Mouse (Mus musculus): ENCODE data around the gene Ddc.

Gene Ddc

GRCm38 (mm10) chr11:11822181-11823095 is 75.5 kb downstream of the Ddc start:
- no peaks in the 10 kb centered on the region for H3K27me3 ChIP-seq (ENCODE audit: control insufficient read depth, insufficient read depth, low read length, poor library complexity, severe bottlenecking)
- no peaks in the 10 kb centered on the region for H3K36me3 ChIP-seq (ENCODE audit: control insufficient read depth, insufficient read depth, low read length, poor library complexity, severe bottlenecking)
- no peak for DNase-seq (ENCODE audit: low read depth, low spot score)

DNA sequence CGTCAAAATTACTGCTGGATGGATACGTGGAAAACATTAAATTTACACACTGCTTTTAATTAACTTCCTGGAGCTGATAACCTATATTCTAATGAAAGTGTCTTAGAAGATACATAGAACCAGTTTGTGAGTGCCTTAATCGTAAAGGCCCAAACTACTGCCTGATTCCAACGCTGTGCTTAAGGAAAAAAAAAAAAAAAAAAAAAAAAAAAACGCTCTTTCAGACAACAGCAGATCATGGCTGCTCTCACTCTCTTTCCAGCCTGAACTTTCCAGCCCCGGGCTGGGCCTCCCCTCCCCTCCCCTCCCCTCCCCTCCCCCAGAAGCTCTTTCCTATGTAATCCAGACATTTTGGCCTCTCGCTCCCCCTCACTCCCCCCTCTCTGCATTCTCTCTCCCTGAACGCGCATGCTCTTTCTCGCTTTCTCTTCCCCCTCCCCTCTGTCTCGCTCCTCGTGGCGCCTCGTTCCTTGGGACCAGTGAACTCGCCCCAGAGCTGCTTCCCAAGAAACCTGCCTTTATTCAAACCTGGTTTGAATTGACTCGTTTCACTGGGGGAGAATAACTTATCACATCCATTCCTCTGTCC is 76.5 kb downstream of the Ddc start:
- DNase-seq (ENCODE audit: low read depth, low spot score): no peak
- H3K36me3 ChIP-seq (ENCODE audit: control insufficient read depth, insufficient read depth, low read length, poor library complexity, severe bottlenecking): no peaks in the 10 kb centered on the region
- no peaks in the 10 kb centered on the region for H3K27me3 ChIP-seq (ENCODE audit: control insufficient read depth, insufficient read depth, low read length, poor library complexity, severe bottlenecking)

- Histone ChIP-seq H3K36me3 (ENCODE audit: control insufficient read depth, insufficient read depth, low read length, poor library complexity, severe bottlenecking) (no peaks in the 10 kb centered on the region), H3K27me3 (ENCODE audit: control insufficient read depth, insufficient read depth, low read length, poor library complexity, severe bottlenecking) (no peaks in the 10 kb centered on the region)
- no peak for DNase-seq (ENCODE audit: low read depth, low spot score)
Observed at GRCm38 (mm10) chr11:11820737-11821136, 77.2 kb downstream of the Ddc start.

- Histone ChIP-seq H3K36me3 (ENCODE audit: control insufficient read depth, insufficient read depth, low read length, poor library complexity, severe bottlenecking) (no peaks in the 10 kb centered on the region), H3K27me3 (ENCODE audit: control insufficient read depth, insufficient read depth, low read length, poor library complexity, severe bottlenecking) (no peaks in the 10 kb centered on the region)
- DNase-seq (ENCODE audit: low read depth, low spot score): peak; percentile 89
Observed at GRCm38 (mm10) chr11:11820251-11820650, 77.7 kb downstream of the Ddc start.

DNA sequence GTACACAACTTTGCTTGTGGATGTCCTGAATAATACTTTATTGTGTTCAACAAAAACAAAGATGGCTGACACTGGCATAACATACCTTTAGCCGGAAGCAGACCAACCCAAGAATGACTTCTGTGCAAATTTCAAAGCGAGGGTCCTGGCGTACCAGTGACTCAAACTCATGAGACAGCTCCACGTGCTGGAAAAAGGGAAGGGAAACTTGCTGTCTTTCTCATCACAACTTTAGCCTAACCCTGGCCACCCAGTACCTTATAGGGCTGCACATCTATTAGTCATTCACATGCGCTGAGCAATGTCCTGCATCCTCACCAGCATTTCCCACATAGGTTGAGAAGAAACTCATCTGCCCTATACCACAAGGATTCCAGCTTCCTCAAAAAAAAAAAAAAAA is 78.7 kb downstream of the Ddc start:
- Histone ChIP-seq H3K36me3 (ENCODE audit: control insufficient read depth, insufficient read depth, low read length, poor library complexity, severe bottlenecking) (no peaks in the 10 kb centered on the region), H3K27me3 (ENCODE audit: control insufficient read depth, insufficient read depth, low read length, poor library complexity, severe bottlenecking) (no peaks in the 10 kb centered on the region)
- DNase-seq (ENCODE audit: low read depth, low spot score): no peak

DNA sequence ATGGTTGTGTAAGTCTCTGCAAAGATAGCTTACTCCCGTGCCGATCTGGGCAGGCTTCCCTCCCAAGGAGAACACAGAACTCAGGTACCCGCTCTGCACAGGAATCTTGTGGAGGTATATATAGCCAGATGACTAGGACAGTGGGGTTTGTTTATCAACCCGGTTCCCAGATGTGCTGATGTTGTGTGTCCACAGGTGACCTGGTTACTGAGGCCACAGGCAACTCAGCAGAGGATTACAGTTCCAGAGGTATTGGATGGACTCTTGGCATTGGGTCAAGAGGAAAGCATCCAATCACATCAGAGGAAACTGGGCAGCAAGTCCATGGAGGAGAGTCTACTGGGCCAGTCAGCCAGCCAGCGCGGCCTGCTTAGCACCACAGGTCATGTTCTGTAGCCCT is 79.1 kb downstream of the Ddc start:
- no peaks in the 10 kb centered on the region for H3K36me3 ChIP-seq (ENCODE audit: control insufficient read depth, insufficient read depth, low read length, poor library complexity, severe bottlenecking)
- H3K27me3 ChIP-seq (ENCODE audit: control insufficient read depth, insufficient read depth, low read length, poor library complexity, severe bottlenecking): no peaks in the 10 kb centered on the region
- no peak for DNase-seq (ENCODE audit: low read depth, low spot score)

DNA sequence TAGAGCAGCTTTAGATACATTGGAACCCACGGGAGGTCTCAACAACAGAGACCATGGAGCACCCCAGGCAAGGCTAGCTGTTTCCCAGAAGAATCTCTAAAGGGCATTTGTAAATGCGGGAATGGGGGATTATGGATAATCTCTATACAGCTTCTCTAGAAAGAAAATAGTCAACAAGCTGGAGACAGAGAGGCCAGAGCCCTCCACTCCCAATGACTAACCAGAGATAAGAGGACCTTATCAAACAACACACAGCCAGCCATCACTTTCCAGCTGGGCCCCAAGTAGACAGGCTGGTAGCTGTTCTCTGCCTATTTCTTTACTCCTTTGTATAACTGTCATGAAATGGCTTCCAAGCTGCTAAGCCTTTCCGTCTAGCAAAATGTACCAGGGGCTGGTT is 82.2 kb downstream of the Ddc start:
- no peak for DNase-seq (ENCODE audit: low read depth, low spot score)
- Histone ChIP-seq H3K27me3 (ENCODE audit: control insufficient read depth, insufficient read depth, low read length, poor library complexity, severe bottlenecking) (no peaks in the 10 kb centered on the region), H3K36me3 (ENCODE audit: control insufficient read depth, insufficient read depth, low read length, poor library complexity, severe bottlenecking) (no peaks in the 10 kb centered on the region)

GRCm38 (mm10) chr11:11811906-11812480 is 86.0 kb downstream of the Ddc start:
- no peaks in the 10 kb centered on the region for H3K36me3 ChIP-seq (ENCODE audit: control insufficient read depth, insufficient read depth, low read length, poor library complexity, severe bottlenecking)
- peak; percentile 83 for DNase-seq (ENCODE audit: low read depth, low spot score)

GRCm38 (mm10) chr11:11809404-11810175 is 88.4 kb downstream of the Ddc start:
- H3K36me3 ChIP-seq (ENCODE audit: control insufficient read depth, insufficient read depth, low read length, poor library complexity, severe bottlenecking): no peaks in the 10 kb centered on the region
- no peak for DNase-seq (ENCODE audit: low read depth, low spot score)
- H3K27me3 ChIP-seq (ENCODE audit: control insufficient read depth, insufficient read depth, low read length, poor library complexity, severe bottlenecking): no peaks in the 10 kb centered on the region

More at GRCm38 (mm10) chr11:11811906-11812480, 86.0 kb downstream of the Ddc start:
- H3K27me3 ChIP-seq (ENCODE audit: control insufficient read depth, insufficient read depth, low read length, poor library complexity, severe bottlenecking): no peaks in the 10 kb centered on the region

GRCm38 (mm10) chr11:11808820-11809403 is 89.0 kb downstream of the Ddc start, which contains the start of gene Fignl1:
Fignl1 (minus strand) TSS chr11:11808962.
- Histone ChIP-seq H3K27me3 (ENCODE audit: control insufficient read depth, insufficient read depth, low read length, poor library complexity, severe bottlenecking) (no peaks in the 10 kb centered on the region), H3K36me3 (ENCODE audit: control insufficient read depth, insufficient read depth, low read length, poor library complexity, severe bottlenecking) (no peaks in the 10 kb centered on the region)
- DNase-seq (ENCODE audit: low read depth, low spot score): peak; percentile 99

- H3K36me3 ChIP-seq (ENCODE audit: control insufficient read depth, insufficient read depth, low read length, poor library complexity, severe bottlenecking): no peaks in the 10 kb centered on the region
- no peak for DNase-seq (ENCODE audit: low read depth, low spot score)
- no peaks in the 10 kb centered on the region for H3K27me3 ChIP-seq (ENCODE audit: control insufficient read depth, insufficient read depth, low read length, poor library complexity, severe bottlenecking)
Observed at GRCm38 (mm10) chr11:11808035-11808819, 89.7 kb downstream of the Ddc start.

DNA sequence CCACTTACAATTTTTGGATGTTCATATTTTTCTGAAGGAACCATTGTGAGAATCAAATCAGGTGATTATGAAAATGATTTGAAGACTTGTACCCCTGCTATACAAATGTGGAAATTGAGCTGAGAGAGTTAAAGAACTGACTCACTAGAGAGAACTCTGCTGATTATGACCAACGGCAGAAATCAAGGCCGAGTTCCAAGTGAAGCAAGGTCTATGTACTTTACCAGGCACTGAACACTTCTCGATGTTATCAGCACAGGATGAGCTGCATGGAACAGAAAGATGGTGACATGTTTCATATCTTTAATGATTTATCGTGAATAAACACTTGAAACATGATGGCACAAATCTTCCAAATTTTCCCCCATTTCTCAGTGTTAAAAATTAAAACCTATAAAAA is 92.0 kb downstream of the Ddc start:
- DNase-seq (ENCODE audit: low read depth, low spot score): no peak

GRCm38 (mm10) chr11:11804421-11804820 is 93.5 kb downstream of the Ddc start:
- peaks cover 2% of the 10 kb centered on the region; the same call in 1 of the 2 replicates for H3K36me3 ChIP-seq (ENCODE audit: control insufficient read depth, insufficient read depth, low read length, poor library complexity, severe bottlenecking)
- DNase-seq (ENCODE audit: low read depth, low spot score): no peak
- no peaks in the 10 kb centered on the region for H3K27me3 ChIP-seq (ENCODE audit: control insufficient read depth, insufficient read depth, low read length, poor library complexity, severe bottlenecking)

More for the DNA sequence above, 92.0 kb downstream of the Ddc start:
- no peaks in the 10 kb centered on the region for H3K27me3 ChIP-seq (ENCODE audit: control insufficient read depth, insufficient read depth, low read length, poor library complexity, severe bottlenecking)
- peaks cover 2% of the 10 kb centered on the region; the same call in 1 of the 2 replicates for H3K36me3 ChIP-seq (ENCODE audit: control insufficient read depth, insufficient read depth, low read length, poor library complexity, severe bottlenecking)
